Mouse (Mus musculus) midbrain, embryonic 11.5 days (tissue): Measurements from ENCODE around the gene Larp4. TPM values are rescaled to one million over a fixed set of nuclear protein-coding genes. Genes with fewer than 3 reads are reported as not detected.

Experiments
- ATAC-seq: fragments of 200-750 bp; cut with Nextera tagmentation; 2 replicates; pipeline ENCODE4 v1.8.0; 2017; ENCODE audit warnings: moderate TSS enrichment, moderate library complexity; ENCODE audit not compliant: low FRiP score
- DNase-seq: peaks from one replicate; pipeline ENCODE4 v3.0.0; 2015; ENCODE audit warnings: low spot score; ENCODE audit errors: missing footprints
- H3K27ac ChIP-seq: fragments of 300-500 bp; sonication (generic); 2 replicates; pipeline ENCODE4 v1.5.1; 2014; ENCODE audit warnings: low read depth, low read length
- H3K27me3 ChIP-seq: fragments of 300-500 bp; sonication (generic); 2 replicates; pipeline ENCODE4 v1.6.1; 2014; ENCODE audit warnings: mild to moderate bottlenecking, low read length, moderate library complexity, mixed read lengths; ENCODE audit not compliant: control insufficient read depth, insufficient read depth
- H3K36me3 ChIP-seq: fragments of 300-500 bp; sonication (generic); 2 replicates; pipeline ENCODE4 v1.6.1; 2014; ENCODE audit warnings: mild to moderate bottlenecking, low read length, moderate library complexity, mixed read lengths; ENCODE audit not compliant: control insufficient read depth, insufficient read depth
- H3K4me1 ChIP-seq: fragments of 300-500 bp; sonication (generic); 2 replicates; pipeline ENCODE4 v1.6.1; 2014; ENCODE audit warnings: low read length; ENCODE audit not compliant: control insufficient read depth, insufficient read depth
- H3K4me2 ChIP-seq: fragments of 300-500 bp; sonication (generic); 2 replicates; pipeline ENCODE4 v1.6.1; 2014; ENCODE audit warnings: mild to moderate bottlenecking, moderate library complexity
- H3K4me3 ChIP-seq: fragments of 300-500 bp; sonication (generic); 2 replicates; pipeline ENCODE4 v1.5.1; 2014; ENCODE audit warnings: low read depth, low read length
- H3K9ac ChIP-seq: fragments of 300-500 bp; sonication (generic); 2 replicates; pipeline ENCODE4 v1.6.1; 2014; ENCODE audit warnings: low read length
- H3K9me3 ChIP-seq: fragments of 300-500 bp; sonication (generic); 2 replicates; pipeline ENCODE4 v1.6.1; 2016; ENCODE audit warnings: low read length; ENCODE audit not compliant: control insufficient read depth
- WGBS: fragments of 180-500 bp; shearing (Covaris S2); extraction: QIAGEN DNeasy Blood & Tissue Kit; methylation state at CpG from one replicate; pipeline ENCODE4 v1.1.7; 2014; 5-methylcytosine and 5-hydroxymethylcytosine counted together
- polyA plus RNA-seq: library from polyadenylated mRNA; unstranded; fragments of >200 nt; fragmentation: Nextera tagmentation; extraction: Ambion mirVana; gene quantifications from 2 replicates; pipeline ENCODE4 v1.2.1, GENCODE M21; 2014

The Larp4 gene
- polyA plus RNA-seq, 1 experiment from 2014 or later: 36.9 TPM

- ATAC-seq: no peak
- WGBS: 83% methylated on average over 9 of the region's 9 CpGs
- Histone ChIP-seq H3K9ac (no peak overlapping the region), H3K9me3 (no peaks in the 10 kb centered on the region), H3K27ac (no peak overlapping the region), H3K27me3 (no peaks in the 10 kb centered on the region; the same call in 1 of the 2 replicates), H3K4me1 (peaks cover 31% of the 10 kb centered on the region), H3K36me3 (no peaks in the 10 kb centered on the region), H3K4me2 (no peak overlapping the region), H3K4me3 (no peak overlapping the region)
- no peak for DNase-seq
Measured at GRCm38 (mm10) chr15:100042048-100042400, 72.2 kb downstream of the Larp4 start.

DNA sequence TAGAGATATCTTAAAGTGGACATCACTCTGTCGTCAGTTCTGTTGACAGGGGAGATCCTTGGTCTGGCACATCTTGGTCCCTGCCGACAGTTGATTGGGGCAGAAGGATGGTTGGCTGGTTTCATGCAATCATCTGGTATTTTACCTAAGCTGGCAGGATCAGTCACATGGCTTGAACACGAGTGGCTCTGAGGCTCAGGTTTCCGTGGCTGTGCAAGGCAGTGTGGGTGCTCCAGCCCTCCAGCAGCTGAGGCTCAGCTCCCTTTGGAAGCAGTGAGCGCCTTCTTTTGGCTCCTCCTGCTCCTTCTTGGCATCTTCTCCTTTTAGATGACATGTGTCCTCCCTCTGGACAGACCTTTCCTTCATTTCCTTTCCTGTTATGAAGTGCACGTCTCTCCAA, 75.7 kb downstream of the Larp4 start:
- Histone ChIP-seq H3K9ac (no peak overlapping the region), H3K4me3 (no peak overlapping the region), H3K36me3 (no peaks in the 10 kb centered on the region), H3K9me3 (no peaks in the 10 kb centered on the region), H3K27me3 (no peaks in the 10 kb centered on the region), H3K27ac (no peak overlapping the region), H3K4me1 (peaks cover 22% of the 10 kb centered on the region), H3K4me2 (no peak overlapping the region)
- DNase-seq: no peak
- WGBS: 68% methylated on average over 6 of the region's 6 CpGs
- ATAC-seq: no peak

DNA sequence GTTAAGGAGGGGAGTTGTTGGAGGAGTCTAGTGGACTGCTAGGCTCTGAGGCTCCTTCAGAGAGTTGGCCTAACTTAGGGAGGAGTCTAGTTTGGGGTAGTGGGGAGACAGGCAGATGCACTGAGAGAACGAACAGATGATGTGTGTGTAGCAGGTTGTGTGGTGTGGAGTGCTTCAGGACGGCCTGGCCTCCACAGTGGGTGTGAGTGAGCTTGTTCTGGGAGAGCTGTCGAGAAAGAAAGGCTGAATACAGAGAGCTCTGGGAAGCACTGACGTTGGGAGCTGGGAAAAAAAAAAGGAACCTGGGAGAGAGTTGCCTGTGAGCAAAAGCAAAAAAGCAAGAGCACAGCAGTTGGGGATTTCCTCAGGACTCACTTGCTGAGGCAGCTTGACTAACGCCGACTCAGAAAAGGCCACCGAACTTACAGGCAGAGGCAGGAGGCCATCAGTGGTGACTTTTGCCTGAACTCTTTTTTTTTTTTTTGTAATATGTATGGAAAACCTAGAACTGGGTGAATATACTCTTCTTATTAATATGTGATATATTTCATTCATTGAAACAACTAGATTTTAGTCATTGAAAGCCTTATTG, 79.7 kb downstream of the Larp4 start:
- ATAC-seq: no peak
- no peak for DNase-seq
- Histone ChIP-seq H3K4me3 (no peak overlapping the region), H3K9ac (no peak overlapping the region), H3K4me2 (no peak overlapping the region), H3K9me3 (no peaks in the 10 kb centered on the region), H3K4me1 (peaks cover 19% of the 10 kb centered on the region), H3K27ac (no peak overlapping the region), H3K27me3 (no peaks in the 10 kb centered on the region), H3K36me3 (no peaks in the 10 kb centered on the region)
- WGBS: 87% methylated on average over 7 of the region's 7 CpGs

DNA sequence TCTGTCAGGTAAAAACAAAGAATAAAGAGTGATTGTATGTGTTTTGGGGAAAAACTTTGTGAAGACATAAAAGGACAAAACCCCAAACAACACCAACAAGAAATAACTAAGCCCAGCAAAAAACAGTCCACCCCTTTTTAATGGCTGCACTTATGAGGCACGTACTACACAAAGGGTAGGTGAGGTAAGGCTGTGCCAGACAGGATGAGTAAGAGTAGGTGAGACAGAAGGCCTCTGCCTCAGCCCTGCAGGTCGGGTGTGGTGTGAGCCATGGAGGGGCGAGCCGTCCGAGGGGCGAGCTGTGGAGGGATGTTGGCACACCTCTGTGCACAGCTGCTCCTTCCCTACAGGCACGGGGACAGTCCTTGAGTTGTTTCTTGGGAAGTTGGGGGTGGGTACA, 81.1 kb downstream of the Larp4 start:
- Histone ChIP-seq H3K36me3 (no peaks in the 10 kb centered on the region), H3K4me3 (no peak overlapping the region), H3K4me2 (no peak overlapping the region), H3K27me3 (no peaks in the 10 kb centered on the region), H3K4me1 (peaks cover 14% of the 10 kb centered on the region), H3K27ac (no peak overlapping the region), H3K9me3 (no peaks in the 10 kb centered on the region), H3K9ac (no peak overlapping the region)
- 85% methylated on average over 7 of the region's 7 CpGs for WGBS
- DNase-seq: no peak
- no peak for ATAC-seq

DNA sequence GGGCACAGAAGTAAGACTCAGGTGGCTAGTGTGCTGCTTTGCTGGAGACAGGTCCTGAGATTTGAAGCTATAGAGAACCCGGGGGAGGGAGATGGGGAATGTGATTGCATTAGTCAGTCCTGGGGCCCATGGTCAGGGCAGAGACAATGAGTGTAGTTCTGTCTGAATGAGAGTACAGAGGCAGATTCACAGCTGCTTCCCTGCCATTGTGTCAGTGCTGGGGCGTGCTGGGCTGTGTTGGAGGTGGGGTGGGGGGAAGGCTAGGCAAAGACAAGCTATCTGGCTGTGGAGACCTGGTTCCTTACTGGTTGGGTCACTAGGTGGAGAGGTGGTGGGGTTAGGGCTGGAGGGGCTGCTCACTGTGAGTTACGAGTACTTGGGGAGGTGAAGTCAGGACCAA, 82.9 kb downstream of the Larp4 start:
- no peaks in the 10 kb centered on the region for H3K9me3 ChIP-seq
- H3K9ac ChIP-seq: no peak overlapping the region
- H3K4me2 ChIP-seq: no peak overlapping the region
- 26% methylated on average over 3 of the region's 3 CpGs for WGBS
- ATAC-seq (no peak), DNase-seq (no peak)
- no peaks in the 10 kb centered on the region for H3K36me3 ChIP-seq
- H3K4me1 ChIP-seq: peaks cover 11% of the 10 kb centered on the region
- no peak overlapping the region for H3K4me3 ChIP-seq
- H3K27ac ChIP-seq: no peak overlapping the region
- no peaks in the 10 kb centered on the region for H3K27me3 ChIP-seq

- ATAC-seq (no peak), DNase-seq (no peak)
- H3K9me3 ChIP-seq: no peaks in the 10 kb centered on the region
- H3K4me2 ChIP-seq: no peak overlapping the region
- H3K27ac ChIP-seq: no peak overlapping the region
- H3K36me3 ChIP-seq: no peaks in the 10 kb centered on the region
- H3K4me1 ChIP-seq: peaks cover 11% of the 10 kb centered on the region
- 92% methylated on average over 7 of the region's 7 CpGs for WGBS
- H3K4me3 ChIP-seq: no peak overlapping the region
- H3K9ac ChIP-seq: no peak overlapping the region
- no peaks in the 10 kb centered on the region for H3K27me3 ChIP-seq
Measured at GRCm38 (mm10) chr15:100056397-100056908, 86.6 kb downstream of the Larp4 start.

DNA sequence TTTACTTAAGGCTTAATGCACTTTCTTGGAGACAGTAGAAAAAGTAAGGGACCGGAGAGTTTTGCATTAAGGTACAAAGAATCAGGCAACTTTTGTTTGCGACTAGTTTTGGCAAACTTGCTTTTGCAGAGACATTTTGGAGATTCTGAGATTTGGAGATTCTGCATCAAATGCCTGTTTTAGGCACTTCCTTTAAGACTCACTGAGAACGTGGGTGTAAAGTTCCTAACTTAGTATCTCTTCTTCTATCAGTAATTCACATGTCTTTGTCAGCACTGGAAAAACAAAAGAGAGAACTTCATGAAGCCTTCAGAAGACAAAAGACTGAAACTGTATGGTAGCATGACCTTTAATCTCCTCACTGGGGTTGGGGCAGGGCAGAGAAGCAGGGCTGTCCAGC, 87.8 kb downstream of the Larp4 start:
- Histone ChIP-seq H3K9ac (no peak overlapping the region), H3K4me1 (peaks cover 3% of the 10 kb centered on the region), H3K27ac (no peak overlapping the region), H3K4me3 (no peak overlapping the region), H3K9me3 (no peaks in the 10 kb centered on the region), H3K27me3 (no peaks in the 10 kb centered on the region), H3K4me2 (no peak overlapping the region), H3K36me3 (no peaks in the 10 kb centered on the region)
- ATAC-seq (no peak), DNase-seq (no peak)
- WGBS: 87% methylated on average over 3 of the region's 3 CpGs

GRCm38 (mm10) chr15:100058143-100058542, 88.3 kb downstream of the Larp4 start:
- no peaks in the 10 kb centered on the region for H3K4me1 ChIP-seq
- DNase-seq (no peak), ATAC-seq (no peak)
- no peak overlapping the region for H3K27ac ChIP-seq
- H3K36me3 ChIP-seq: no peaks in the 10 kb centered on the region
- 90% methylated on average over 3 of the region's 3 CpGs for WGBS
- H3K9me3 ChIP-seq: no peaks in the 10 kb centered on the region
- H3K4me2 ChIP-seq: no peak overlapping the region
- H3K4me3 ChIP-seq: no peak overlapping the region
- no peak overlapping the region for H3K9ac ChIP-seq
- no peaks in the 10 kb centered on the region for H3K27me3 ChIP-seq

GRCm38 (mm10) chr15:100058912-100059311, 89.0 kb downstream of the Larp4 start:
- Histone ChIP-seq H3K4me2 (no peak overlapping the region), H3K9me3 (no peaks in the 10 kb centered on the region), H3K36me3 (no peaks in the 10 kb centered on the region), H3K4me3 (no peak overlapping the region), H3K9ac (no peak overlapping the region), H3K27me3 (no peaks in the 10 kb centered on the region), H3K27ac (no peak overlapping the region), H3K4me1 (no peaks in the 10 kb centered on the region)
- 80% methylated on average over 11 of the region's 11 CpGs for WGBS
- no peak for ATAC-seq
- no peak for DNase-seq
